Mouse (Mus musculus) stomach, postnatal 0 days (tissue): ENCODE results near the gene Ubald2. TPM values are rescaled to one million over a fixed set of nuclear protein-coding genes. Genes with fewer than 3 reads are reported as not detected.

Experiments
- ATAC-seq: fragments of 200-750 bp; cut with Nextera tagmentation; 2 replicates; pipeline ENCODE4 v1.8.0; 2017; ENCODE audit not compliant: low FRiP score, low TSS enrichment
- DNase-seq: peaks from one replicate; pipeline ENCODE4 v3.0.0-alpha.2; 2016; ENCODE audit warnings: low spot score
- H3K27ac ChIP-seq: fragments of 300-500 bp; sonication (generic); replicated peaks from 2 replicates; pipeline ENCODE4 v1.5.1; 2014; ENCODE audit warnings: mild to moderate bottlenecking, control low read depth
- H3K27me3 ChIP-seq: fragments of 300-500 bp; sonication (generic); 2 replicates; pipeline ENCODE4 v1.6.1; 2014; ENCODE audit warnings: low read length; ENCODE audit not compliant: control insufficient read depth, insufficient read depth
- H3K36me3 ChIP-seq: fragments of 300-500 bp; sonication (generic); 2 replicates; pipeline ENCODE4 v1.6.1; 2014; ENCODE audit warnings: low read length, mixed read lengths; ENCODE audit not compliant: control insufficient read depth, insufficient read depth
- H3K4me1 ChIP-seq: fragments of 300-500 bp; sonication (generic); replicated peaks from 2 replicates; pipeline ENCODE4 v1.6.1; 2014; ENCODE audit warnings: antibody characterized with exemption; ENCODE audit not compliant: control insufficient read depth, insufficient read depth
- H3K4me2 ChIP-seq: fragments of 300-500 bp; sonication (generic); replicated peaks from 2 replicates; pipeline ENCODE4 v1.6.1; 2014; ENCODE audit warnings: low read depth, mild to moderate bottlenecking, control low read depth, moderate library complexity
- H3K4me3 ChIP-seq: fragments of 300-500 bp; sonication (generic); 2 replicates; pipeline ENCODE4 v1.5.1; 2014; ENCODE audit warnings: low read depth, low read length, control low read depth
- H3K9ac ChIP-seq: fragments of 300-500 bp; sonication (generic); 2 replicates; pipeline ENCODE4 v1.6.1; 2014; ENCODE audit warnings: mild to moderate bottlenecking, low read length, control low read depth, mixed read lengths
- H3K9me3 ChIP-seq: fragments of 300-500 bp; sonication (generic); 2 replicates; pipeline ENCODE4 v1.6.1; 2016; ENCODE audit warnings: low read length; ENCODE audit not compliant: control insufficient read depth
- CTCF ChIP-seq: IDR thresholded peaks from 2 replicates; pipeline ENCODE4 v1.5.1; 2016; ENCODE audit warnings: antibody characterized with exemption, low read depth, mild to moderate bottlenecking, moderate library complexity
- EP300 ChIP-seq: optimal IDR thresholded peaks from 2 replicates; pipeline ENCODE3; 2016; ENCODE audit warnings: antibody characterized with exemption
- WGBS: fragments of 180-500 bp; shearing (Covaris S2); extraction: QIAGEN DNeasy Blood & Tissue Kit; methylation state at CpG from one replicate; pipeline ENCODE4 v1.1.7; 2014; 5-methylcytosine and 5-hydroxymethylcytosine counted together
- polyA plus RNA-seq: library from polyadenylated mRNA; unstranded; fragments of >200 nt; fragmentation: Nextera tagmentation; extraction: Ambion mirVana; gene quantifications from 2 replicates; pipeline ENCODE4 v1.2.1, GENCODE M21; 2015

Ubald2 gene
- polyA plus RNA-seq, 1 experiment from 2014 or later, result 35.7 TPM

DNA sequence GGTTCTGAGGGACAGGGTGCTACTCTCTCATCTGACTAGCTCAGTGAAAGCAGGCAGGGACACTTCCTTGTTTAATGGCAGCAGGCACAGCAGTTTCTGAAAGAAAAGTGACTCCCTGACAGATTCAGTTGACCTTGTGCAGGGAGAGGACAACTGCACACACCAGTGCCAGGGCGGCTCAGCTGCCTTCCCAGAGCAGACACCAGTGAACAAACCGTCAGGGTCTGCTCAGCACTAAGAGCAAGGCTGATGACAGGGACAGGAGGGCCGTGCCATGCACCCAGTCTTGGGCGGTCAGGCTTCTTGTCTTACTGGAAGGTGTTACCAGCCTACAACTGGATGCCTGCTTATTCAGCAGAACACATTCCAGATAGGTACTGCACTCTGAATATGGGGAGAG is 37.0 kb downstream of the Ubald2 start:
- Histone ChIP-seq H3K27me3 (no peaks in the 10 kb centered on the region), H3K4me3 (no peak overlapping the region), H3K36me3 (peaks cover 43% of the 10 kb centered on the region), H3K27ac (no peak overlapping the region), H3K4me2 (no peak overlapping the region), H3K9me3 (no peaks in the 10 kb centered on the region), H3K9ac (no peak overlapping the region), H3K4me1 (no peaks in the 10 kb centered on the region)
- no peak for DNase-seq
- 92% methylated on average over 4 of the region's 4 CpGs for WGBS
- TF ChIP-seq CTCF, result no peak
- no peak for TF ChIP-seq EP300
- no peak for ATAC-seq

DNA sequence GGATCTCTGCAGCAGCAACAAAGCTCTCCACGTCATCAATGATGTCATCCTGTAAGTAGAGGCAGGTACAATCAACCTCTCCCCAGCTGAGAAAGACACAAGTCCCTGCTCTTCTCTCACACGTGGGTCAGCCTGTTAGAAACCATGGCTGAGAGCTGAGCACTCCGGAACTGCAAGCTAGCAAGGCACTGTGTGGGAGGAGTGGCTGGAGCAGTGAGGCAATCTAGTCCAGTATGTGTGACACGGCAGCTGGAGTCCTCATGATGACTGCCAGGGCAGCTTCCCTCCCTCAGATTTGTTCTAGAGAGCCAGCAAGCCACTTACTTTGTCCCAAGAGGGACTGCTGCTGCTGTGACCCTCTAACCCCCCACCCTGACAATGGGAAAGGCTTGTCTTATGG is 38.4 kb downstream of the Ubald2 start:
- no peak for DNase-seq

DNA sequence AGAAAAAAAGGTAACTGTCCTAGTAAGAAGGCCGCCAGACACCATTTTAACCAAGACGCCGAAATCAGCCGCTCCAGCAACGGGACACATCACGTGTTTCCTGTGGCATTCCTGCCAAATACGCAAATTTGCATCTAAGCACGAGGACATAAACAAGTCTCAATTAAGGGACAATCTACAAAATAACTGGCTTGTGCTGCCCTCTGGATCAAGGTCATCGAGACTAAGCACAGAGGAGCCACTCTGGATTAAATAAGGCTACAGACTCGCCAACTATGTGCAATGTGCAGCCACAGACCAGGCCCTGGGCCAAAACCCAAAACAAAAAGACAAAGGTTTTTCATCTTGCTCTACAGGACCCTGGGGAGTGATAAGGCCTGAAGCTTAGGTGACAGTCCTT is 42.1 kb downstream of the Ubald2 start:
- ATAC-seq (no peak), DNase-seq (no peak)
- TF ChIP-seq CTCF, result no peak
- TF ChIP-seq EP300, result no peak
- Histone ChIP-seq H3K27ac (no peak overlapping the region), H3K36me3 (peaks cover 69% of the 10 kb centered on the region), H3K4me1 (no peaks in the 10 kb centered on the region), H3K9me3 (no peaks in the 10 kb centered on the region), H3K9ac (no peak overlapping the region), H3K27me3 (no peaks in the 10 kb centered on the region), H3K4me2 (no peak overlapping the region), H3K4me3 (no peak overlapping the region)
- WGBS, result 84% methylated on average over 10 of the region's 10 CpGs

More for the DNA sequence above, 38.4 kb downstream of the Ubald2 start:
- no peak overlapping the region for H3K27ac ChIP-seq
- no peak overlapping the region for H3K9ac ChIP-seq
- H3K4me3 ChIP-seq, result no peak overlapping the region
- no peaks in the 10 kb centered on the region for H3K9me3 ChIP-seq
- no peak for TF ChIP-seq CTCF
- TF ChIP-seq EP300, result no peak
- ATAC-seq, result no peak
- H3K27me3 ChIP-seq, result no peaks in the 10 kb centered on the region
- H3K36me3 ChIP-seq, result peaks cover 55% of the 10 kb centered on the region
- no peaks in the 10 kb centered on the region for H3K4me1 ChIP-seq
- 77% methylated on average over 4 of the region's 4 CpGs for WGBS
- H3K4me2 ChIP-seq, result no peak overlapping the region

DNA sequence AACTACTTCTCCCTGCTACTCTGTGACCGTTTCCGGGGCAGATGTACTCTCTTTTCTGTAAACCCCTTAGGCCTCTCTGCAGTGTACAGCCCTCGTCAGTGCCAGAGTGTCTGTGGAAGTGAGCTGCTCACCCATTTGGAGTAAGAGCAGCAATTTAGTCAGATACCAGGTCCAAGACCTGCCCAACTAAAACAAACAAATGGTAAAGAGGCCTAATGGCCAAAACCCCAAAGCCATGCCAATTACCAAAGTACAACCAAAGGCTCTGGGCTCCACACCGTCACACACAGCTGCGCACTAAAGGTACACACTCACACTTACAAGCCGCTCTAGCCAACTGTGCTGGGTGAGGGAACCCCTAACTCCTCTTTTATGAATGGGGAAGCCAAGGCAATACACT is 42.8 kb downstream of the Ubald2 start:
- Histone ChIP-seq H3K4me1 (no peaks in the 10 kb centered on the region), H3K36me3 (peaks cover 66% of the 10 kb centered on the region), H3K4me2 (no peak overlapping the region), H3K9ac (no peak overlapping the region), H3K9me3 (no peaks in the 10 kb centered on the region), H3K27me3 (no peaks in the 10 kb centered on the region), H3K27ac (no peak overlapping the region), H3K4me3 (no peak overlapping the region)
- TF ChIP-seq EP300 (no peak), CTCF (no peak)
- no peak for DNase-seq
- WGBS, result 88% methylated on average over 6 of the region's 6 CpGs
- ATAC-seq, result no peak

DNA sequence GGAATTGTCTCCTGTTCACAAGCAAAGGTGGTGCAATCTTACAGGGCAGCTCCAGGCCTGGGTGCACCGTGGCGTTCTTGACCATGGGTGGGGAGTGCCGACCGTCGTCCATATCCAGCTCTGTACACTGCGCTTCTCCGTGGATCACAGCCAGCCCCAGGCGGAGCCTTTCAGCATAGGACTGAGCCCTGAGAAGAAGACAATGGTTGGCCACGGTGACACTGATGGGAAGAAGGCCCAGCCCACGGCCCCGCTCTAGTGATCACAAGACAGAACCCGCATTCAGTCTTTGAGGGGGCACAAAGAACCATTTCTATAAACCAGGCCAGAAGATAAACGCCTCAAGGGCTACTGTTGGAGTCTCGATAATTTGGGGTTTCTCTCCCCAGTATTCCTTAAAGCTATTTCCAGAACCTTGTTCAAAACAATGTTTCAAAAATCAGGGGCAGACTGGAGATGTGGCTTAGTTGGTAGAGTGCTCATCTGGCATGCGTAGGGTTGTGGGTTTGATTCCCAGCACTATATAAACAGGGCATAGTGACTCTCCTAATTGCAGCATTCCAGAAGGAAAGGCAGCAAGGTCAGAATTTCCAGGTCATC is 43.4 kb downstream of the Ubald2 start:
- WGBS, result 93% methylated on average over 15 of the region's 15 CpGs

DNA sequence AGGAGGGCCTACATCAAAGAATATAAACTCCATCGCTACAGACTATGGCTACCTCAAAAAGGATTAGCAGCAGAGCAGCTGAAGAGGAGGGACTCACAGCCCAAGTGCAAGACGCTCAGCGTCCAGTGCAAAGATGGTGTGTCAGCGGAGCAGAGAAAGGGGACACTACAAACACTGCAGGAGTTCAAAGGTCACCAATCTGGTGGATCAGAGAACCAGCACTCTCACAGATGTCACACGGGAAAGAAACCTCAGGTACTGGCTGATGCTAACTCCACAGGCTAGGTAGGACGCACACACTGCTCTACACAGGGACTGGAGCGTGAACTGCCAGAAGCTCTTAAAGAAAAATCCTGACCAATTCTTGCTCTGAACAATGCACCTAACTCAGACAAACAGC is 45.1 kb downstream of the Ubald2 start:
- H3K4me2 ChIP-seq, result no peak overlapping the region
- WGBS, result 86% methylated on average over 7 of the region's 7 CpGs
- DNase-seq, result no peak
- TF ChIP-seq EP300 (no peak), CTCF (no peak)
- no peaks in the 10 kb centered on the region for H3K9me3 ChIP-seq
- H3K36me3 ChIP-seq, result peaks cover 52% of the 10 kb centered on the region
- no peak overlapping the region for H3K27ac ChIP-seq
- H3K4me1 ChIP-seq, result no peaks in the 10 kb centered on the region
- no peak overlapping the region for H3K4me3 ChIP-seq
- ATAC-seq, result no peak
- no peaks in the 10 kb centered on the region for H3K27me3 ChIP-seq
- H3K9ac ChIP-seq, result no peak overlapping the region

More for the DNA sequence above, 43.4 kb downstream of the Ubald2 start:
- Histone ChIP-seq H3K27ac (no peak overlapping the region), H3K9ac (no peak overlapping the region), H3K9me3 (no peaks in the 10 kb centered on the region), H3K36me3 (peaks cover 63% of the 10 kb centered on the region), H3K27me3 (no peaks in the 10 kb centered on the region), H3K4me1 (no peaks in the 10 kb centered on the region), H3K4me2 (no peak overlapping the region), H3K4me3 (no peak overlapping the region)
- ATAC-seq, result no peak
- DNase-seq, result no peak
- TF ChIP-seq EP300 (no peak), CTCF (no peak)
